Mouse (Mus musculus) forebrain, embryonic 10.5 days (tissue): ENCODE results near the gene Rap1gds1. TPM values are rescaled to one million over a fixed set of nuclear protein-coding genes. Genes with fewer than 3 reads are reported as not detected.
A peak's percentile ranks its signal among the peaks of the same experiment; 100 is the strongest.

Experiments used
- DNase-seq: peaks from one replicate; pipeline ENCODE4 v3.0.0-alpha.2; 2017; ENCODE audit warnings: low spot score; ENCODE audit errors: extremely low spot score
- H3K27ac ChIP-seq: fragments of 300-500 bp; sonication (generic); 2 replicates; pipeline ENCODE4 v1.5.1; 2016; ENCODE audit warnings: mild to moderate bottlenecking
- H3K27me3 ChIP-seq: fragments of 300-500 bp; sonication (generic); 2 replicates; pipeline ENCODE4 v1.6.1; 2016; ENCODE audit warnings: mild to moderate bottlenecking; ENCODE audit not compliant: poor library complexity, severe bottlenecking
- H3K36me3 ChIP-seq: fragments of 300-500 bp; sonication (generic); replicated peaks from 2 replicates; pipeline ENCODE4 v1.6.1; 2016; ENCODE audit warnings: mild to moderate bottlenecking, moderate library complexity
- H3K4me1 ChIP-seq: fragments of 300-500 bp; sonication (generic); 2 replicates; pipeline ENCODE4 v1.6.1; 2016
- H3K4me3 ChIP-seq: fragments of 300-500 bp; sonication (generic); 2 replicates; pipeline ENCODE4 v1.5.1; 2016; ENCODE audit warnings: mild to moderate bottlenecking, moderate library complexity
- H3K9me3 ChIP-seq: fragments of 300-500 bp; sonication (generic); 2 replicates; pipeline ENCODE4 v1.6.1; 2016; ENCODE audit warnings: mild to moderate bottlenecking, moderate library complexity
- WGBS: fragments of 180-500 bp; shearing (Covaris S2); methylation state at CpG from one replicate; pipeline ENCODE4 v1.1.7; 2016; 5-methylcytosine and 5-hydroxymethylcytosine counted together
- polyA plus RNA-seq: library from polyadenylated mRNA; unstranded; fragments of >200 nt; fragmentation: Nextera tagmentation; extraction: Ambion mirVana; gene quantifications from 2 replicates; pipeline ENCODE4 v1.2.1, GENCODE M21; 2016

Rap1gds1 gene
- polyA plus RNA-seq, 1 experiment from 2014 or later: 55.0 TPM

DNA sequence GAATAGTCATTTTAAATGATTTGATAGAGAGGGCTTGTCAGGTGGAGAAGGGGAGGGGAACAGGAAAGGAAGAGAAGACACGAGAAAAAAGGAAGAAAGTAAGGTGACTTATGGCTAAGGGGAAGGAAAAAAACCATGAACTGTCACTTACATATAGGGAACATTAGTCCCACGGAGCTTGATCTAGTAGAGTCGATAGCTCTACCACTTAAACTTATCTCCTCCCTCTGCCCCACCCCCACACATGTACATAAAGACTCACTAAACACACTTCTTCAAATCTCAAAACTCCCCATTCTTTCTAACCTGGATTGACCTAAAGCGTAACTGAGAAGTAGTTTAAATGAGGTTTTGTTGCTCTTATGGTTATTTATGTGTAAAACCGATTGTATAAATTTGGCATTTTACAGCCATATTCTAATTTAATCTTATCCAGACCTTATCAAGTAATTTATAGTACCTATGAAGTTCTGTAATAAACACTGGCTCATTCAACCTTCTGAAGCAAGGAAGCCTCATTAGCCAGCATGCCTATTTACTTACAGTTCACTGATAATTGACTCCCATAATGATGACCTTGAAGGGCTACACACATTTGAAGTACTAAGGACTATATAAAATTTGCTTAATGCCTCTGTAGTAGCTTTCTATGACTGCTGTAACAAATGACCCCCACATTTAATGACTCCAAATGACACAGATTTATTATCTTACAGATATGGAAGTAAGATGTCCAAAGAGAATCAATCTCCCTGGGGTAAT lies 9.0 kb upstream of the Rap1gds1 start:
- H3K36me3 ChIP-seq: no peaks in the 10 kb centered on the region
- H3K4me3 ChIP-seq: no peak overlapping the region
- no peaks in the 10 kb centered on the region for H3K4me1 ChIP-seq
- 90% methylated on average over 5 of the region's 5 CpGs for WGBS
- H3K27me3 ChIP-seq: no peaks in the 10 kb centered on the region
- no peak for DNase-seq
- H3K9me3 ChIP-seq: peaks cover 11% of the 10 kb centered on the region
- H3K27ac ChIP-seq: no peak overlapping the region

GRCm38 (mm10) chr3:139079831-139080230 lies 4.8 kb upstream of the Rap1gds1 start:
- H3K4me1 ChIP-seq: peaks cover 13% of the 10 kb centered on the region
- DNase-seq: no peak
- H3K9me3 ChIP-seq: no peaks in the 10 kb centered on the region
- 0 out of 2 replicates have a peak, but pooled peaks cover 4% of the 10 kb centered on the region for H3K27me3 ChIP-seq
- no peak overlapping the region for H3K4me3 ChIP-seq
- no peak overlapping the region for H3K27ac ChIP-seq
- WGBS: 94% methylated on average over 6 of the region's 6 CpGs
- no peaks in the 10 kb centered on the region for H3K36me3 ChIP-seq

- 84% methylated on average over 3 of the region's 3 CpGs for WGBS
- no peak overlapping the region for H3K4me3 ChIP-seq
- no peaks in the 10 kb centered on the region for H3K36me3 ChIP-seq
- H3K9me3 ChIP-seq: no peaks in the 10 kb centered on the region
- 0 out of 2 replicates have a peak, but pooled peaks cover 4% of the 10 kb centered on the region for H3K27me3 ChIP-seq
- no peak overlapping the region for H3K27ac ChIP-seq
- no peak for DNase-seq
- peaks cover 21% of the 10 kb centered on the region for H3K4me1 ChIP-seq
These were observed 3.0 kb upstream of the Rap1gds1 start for GRCm38 (mm10) chr3:139078010-139078409.

DNA sequence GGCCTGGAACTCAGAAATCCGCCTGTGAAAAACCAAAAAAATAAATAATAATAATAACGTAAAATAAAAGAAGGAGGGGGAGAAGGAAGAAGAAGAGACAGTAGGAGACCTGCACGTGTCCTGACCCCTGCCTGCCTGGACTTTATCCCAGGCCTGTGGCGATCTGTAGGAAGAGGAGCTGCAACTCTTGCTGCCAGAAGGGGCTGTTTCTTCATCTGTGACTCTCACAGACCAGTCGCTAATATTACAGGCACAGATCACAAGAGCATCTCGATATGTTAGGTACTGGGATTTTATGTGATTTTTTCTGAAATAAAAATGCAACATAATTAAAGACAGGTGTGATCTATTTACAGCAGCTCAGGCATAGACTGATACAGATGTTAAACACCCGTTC lies 1.1 kb upstream of the Rap1gds1 start:
- H3K27ac ChIP-seq: peak overlapping the region; percentile 97
- H3K27me3 ChIP-seq: 0 out of 2 replicates have a peak, but pooled peaks cover 4% of the 10 kb centered on the region
- no peaks in the 10 kb centered on the region for H3K36me3 ChIP-seq
- H3K4me3 ChIP-seq: peak overlapping the region; percentile 85
- H3K9me3 ChIP-seq: no peaks in the 10 kb centered on the region
- DNase-seq: no peak
- 19% methylated on average over 7 of the region's 7 CpGs for whole genome bisulfite sequencing
- H3K4me1 ChIP-seq: peaks cover 21% of the 10 kb centered on the region

DNA sequence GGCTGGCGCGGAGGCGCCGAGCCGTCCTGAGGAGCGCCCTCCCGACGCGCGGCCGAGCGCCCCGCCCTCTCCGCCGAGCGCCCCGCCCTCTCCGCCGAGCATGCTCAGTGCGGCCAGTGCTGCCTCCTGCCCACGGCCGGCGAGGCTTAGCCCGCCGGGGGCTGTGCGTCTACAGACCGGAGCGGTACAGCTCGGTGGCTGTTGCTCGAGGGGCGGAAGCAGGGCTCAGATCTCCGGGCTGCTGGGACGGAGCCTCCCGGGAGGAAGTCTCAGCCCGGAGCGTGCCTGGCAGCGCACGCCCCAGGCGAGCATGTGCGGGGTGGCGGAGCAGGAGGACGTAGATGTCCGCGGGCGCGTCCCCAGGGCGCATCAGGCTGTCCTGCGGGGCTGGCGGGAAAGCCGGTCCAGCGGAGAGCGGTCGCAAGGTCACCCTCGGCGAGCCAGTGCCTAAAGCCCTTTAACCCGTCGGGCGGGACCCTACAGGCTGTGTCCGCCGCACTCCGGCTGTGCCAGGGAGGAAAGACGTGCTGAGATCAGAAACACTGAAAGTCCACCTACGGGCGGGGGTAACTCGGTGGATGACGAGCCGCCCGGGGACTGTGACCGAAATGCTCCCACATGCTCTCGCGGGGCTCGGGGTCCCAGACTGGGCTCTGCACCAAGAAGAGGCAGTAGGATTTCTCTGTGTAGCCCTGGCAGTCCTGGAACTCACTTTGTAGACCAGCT lies 495 bp upstream of the Rap1gds1 start:
- 1% methylated on average over 71 of the region's 72 CpGs for WGBS
- H3K27me3 ChIP-seq: 0 out of 2 replicates have a peak, but pooled peaks cover 4% of the 10 kb centered on the region
- DNase-seq: peak; percentile 88
- H3K9me3 ChIP-seq: no peaks in the 10 kb centered on the region
- H3K36me3 ChIP-seq: no peaks in the 10 kb centered on the region
- H3K27ac ChIP-seq: peak overlapping the region; percentile 97
- peak overlapping the region; percentile 85 for H3K4me3 ChIP-seq
- H3K4me1 ChIP-seq: peaks cover 21% of the 10 kb centered on the region

GRCm38 (mm10) chr3:139073801-139074483 lies 1.1 kb downstream of the Rap1gds1 start:
- H3K27me3 ChIP-seq: 0 out of 2 replicates have a peak, but pooled peaks cover 4% of the 10 kb centered on the region
- peak overlapping the region; percentile 85 for H3K4me3 ChIP-seq
- 11% methylated on average over 12 of the region's 12 CpGs for WGBS
- H3K36me3 ChIP-seq: no peaks in the 10 kb centered on the region
- DNase-seq: no peak
- H3K4me1 ChIP-seq: peaks cover 21% of the 10 kb centered on the region
- H3K27ac ChIP-seq: peak overlapping the region; percentile 97
- no peaks in the 10 kb centered on the region for H3K9me3 ChIP-seq

GRCm38 (mm10) chr3:139069539-139069938 lies 5.5 kb downstream of the Rap1gds1 start:
- H3K36me3 ChIP-seq: peaks cover 3% of the 10 kb centered on the region; the same call in 1 of the 2 replicates
- DNase-seq: no peak
- H3K4me3 ChIP-seq: no peak overlapping the region
- 86% methylated on average over 4 of the region's 4 CpGs for WGBS
- H3K4me1 ChIP-seq: peaks cover 14% of the 10 kb centered on the region
- no peaks in the 10 kb centered on the region for H3K27me3 ChIP-seq
- H3K9me3 ChIP-seq: no peaks in the 10 kb centered on the region
- H3K27ac ChIP-seq: no peak overlapping the region

DNA sequence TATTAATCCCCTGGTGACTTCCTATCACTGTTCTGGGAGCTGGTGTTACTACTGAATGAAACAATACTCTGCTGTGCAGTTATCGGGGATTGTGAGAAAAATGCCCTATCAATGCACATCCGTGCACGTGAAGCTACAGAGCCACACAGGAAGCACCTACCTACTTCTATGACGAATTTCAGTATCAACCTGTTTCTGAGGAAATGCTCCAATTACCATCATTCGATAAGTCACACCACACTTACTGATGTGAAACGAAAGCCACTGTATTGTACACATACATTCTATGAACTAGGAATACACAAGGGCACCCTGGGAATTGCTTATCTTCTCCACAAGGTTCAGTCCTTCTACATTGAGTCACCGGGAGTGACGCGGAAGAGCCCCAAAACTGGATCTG lies 10.9 kb downstream of the Rap1gds1 start:
- peaks cover 6% of the 10 kb centered on the region; the same call in 1 of the 2 replicates for H3K4me1 ChIP-seq
- H3K9me3 ChIP-seq: no peaks in the 10 kb centered on the region; the same call in 1 of the 2 replicates
- H3K36me3 ChIP-seq: peaks cover 29% of the 10 kb centered on the region
- H3K27ac ChIP-seq: no peak overlapping the region
- no peak overlapping the region for H3K4me3 ChIP-seq
- H3K27me3 ChIP-seq: no peaks in the 10 kb centered on the region
- no peak for DNase-seq
- 95% methylated on average over 9 of the region's 9 CpGs for WGBS

GRCm38 (mm10) chr3:139062088-139062487 lies 12.9 kb downstream of the Rap1gds1 start:
- no peaks in the 10 kb centered on the region for H3K4me1 ChIP-seq
- H3K27ac ChIP-seq: no peak overlapping the region
- 94% methylated on average over 3 of the region's 3 CpGs for WGBS
- H3K27me3 ChIP-seq: no peaks in the 10 kb centered on the region
- no peak overlapping the region for H3K4me3 ChIP-seq
- DNase-seq: no peak
- H3K9me3 ChIP-seq: no peaks in the 10 kb centered on the region; the same call in 1 of the 2 replicates
- H3K36me3 ChIP-seq: peaks cover 26% of the 10 kb centered on the region

GRCm38 (mm10) chr3:139048701-139049622 lies 26.0 kb downstream of the Rap1gds1 start:
- Histone ChIP-seq H3K9me3 (no peaks in the 10 kb centered on the region), H3K36me3 (peaks cover 45% of the 10 kb centered on the region), H3K27ac (no peak overlapping the region), H3K4me3 (no peak overlapping the region), H3K4me1 (no peaks in the 10 kb centered on the region), H3K27me3 (no peaks in the 10 kb centered on the region)
- no peak for DNase-seq
- WGBS: 93% methylated on average over 12 of the region's 12 CpGs

DNA sequence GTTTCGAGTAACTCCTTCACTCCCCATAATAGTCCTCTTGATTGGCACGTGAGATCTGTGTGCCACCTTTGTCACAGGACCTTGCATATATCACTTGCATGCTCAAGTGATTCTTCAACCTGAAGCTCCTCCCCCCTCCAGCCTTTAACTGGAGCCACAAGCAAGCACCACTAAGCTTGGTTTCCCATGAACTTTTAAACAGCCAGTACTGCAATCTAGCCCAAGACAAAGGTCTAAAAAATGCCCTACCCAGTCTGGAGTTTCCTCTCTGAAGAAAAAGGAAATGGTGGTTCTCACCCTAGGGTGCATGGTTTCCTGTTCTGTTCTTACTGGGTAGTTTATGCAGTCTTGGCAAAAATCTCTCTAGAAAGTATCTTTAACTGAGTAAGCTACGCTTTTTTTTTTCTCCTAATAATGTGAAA lies 32.6 kb downstream of the Rap1gds1 start:
- WGBS: 87% methylated on average over 3 of the region's 3 CpGs
- no peaks in the 10 kb centered on the region for H3K4me1 ChIP-seq
- DNase-seq: no peak

DNA sequence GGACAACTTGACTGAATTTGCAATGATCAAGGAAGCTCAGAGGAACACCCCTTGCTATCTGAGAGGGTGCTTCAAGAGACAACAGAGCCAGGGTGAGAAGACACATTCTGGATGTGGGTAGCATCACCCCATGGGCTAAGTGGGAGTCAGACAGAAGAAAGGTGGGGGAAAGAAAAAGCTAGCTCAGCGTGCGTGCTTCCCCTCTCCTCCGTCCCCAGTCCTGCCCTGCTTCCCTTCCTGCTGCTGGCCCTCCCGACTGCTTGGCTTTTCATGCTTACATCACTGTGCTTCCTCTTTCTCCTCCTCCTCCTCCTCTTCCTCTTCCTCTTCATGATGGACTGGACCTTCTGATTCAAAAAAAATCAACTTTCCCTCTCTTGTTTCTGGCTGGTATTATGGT lies 33.1 kb downstream of the Rap1gds1 start:
- no peaks in the 10 kb centered on the region for H3K27me3 ChIP-seq
- H3K9me3 ChIP-seq: peaks cover 5% of the 10 kb centered on the region; the same call in 1 of the 2 replicates
- H3K4me1 ChIP-seq: no peaks in the 10 kb centered on the region
- no peak overlapping the region for H3K4me3 ChIP-seq
- WGBS: 79% methylated on average over 4 of the region's 4 CpGs
- H3K36me3 ChIP-seq: peaks cover 50% of the 10 kb centered on the region
- no peak for DNase-seq
- H3K27ac ChIP-seq: no peak overlapping the region

More for the DNA sequence above, 32.6 kb downstream of the Rap1gds1 start:
- peaks cover 5% of the 10 kb centered on the region; the same call in 1 of the 2 replicates for H3K9me3 ChIP-seq
- H3K27me3 ChIP-seq: no peaks in the 10 kb centered on the region
- H3K36me3 ChIP-seq: peaks cover 49% of the 10 kb centered on the region
- H3K27ac ChIP-seq: no peak overlapping the region
- H3K4me3 ChIP-seq: no peak overlapping the region
